Mouse (Mus musculus) midbrain, embryonic 16.5 days (tissue): ENCODE data around the gene Tbx21. TPM values are rescaled to one million over a fixed set of nuclear protein-coding genes. Genes with fewer than 3 reads are reported as not detected.

Experiments
- ATAC-seq: fragments of 200-750 bp; cut with Nextera tagmentation; 2 replicates; pipeline ENCODE4 v1.8.0; 2017; ENCODE audit warnings: moderate TSS enrichment
- H3K27ac ChIP-seq: fragments of 300-500 bp; sonication (generic); 2 replicates; pipeline ENCODE4 v1.5.1; 2014; ENCODE audit warnings: mild to moderate bottlenecking, low read length, mixed read lengths
- H3K27me3 ChIP-seq: fragments of 300-500 bp; sonication (generic); 2 replicates; pipeline ENCODE4 v1.6.1; 2014; ENCODE audit warnings: low read depth, low read length, mixed read lengths; ENCODE audit not compliant: control insufficient read depth, insufficient read depth
- H3K36me3 ChIP-seq: fragments of 300-500 bp; sonication (generic); 2 replicates; pipeline ENCODE4 v1.6.1; 2014; ENCODE audit warnings: mild to moderate bottlenecking, low read length, moderate library complexity, mixed read lengths; ENCODE audit not compliant: control insufficient read depth, insufficient read depth
- H3K4me1 ChIP-seq: fragments of 300-500 bp; sonication (generic); 2 replicates; pipeline ENCODE4 v1.6.1; 2014; ENCODE audit warnings: mild to moderate bottlenecking, low read length, mixed read lengths; ENCODE audit not compliant: control insufficient read depth, insufficient read depth
- H3K4me2 ChIP-seq: fragments of 300-500 bp; sonication (generic); 2 replicates; pipeline ENCODE4 v1.6.1; 2014; ENCODE audit warnings: mild to moderate bottlenecking, low read length, mixed read lengths
- H3K4me3 ChIP-seq: fragments of 300-500 bp; sonication (generic); 2 replicates; pipeline ENCODE4 v1.5.1; 2014; ENCODE audit warnings: low read depth, mild to moderate bottlenecking, low read length, moderate library complexity, mixed read lengths
- H3K9ac ChIP-seq: fragments of 300-500 bp; sonication (generic); 2 replicates; pipeline ENCODE4 v1.6.1; 2014; ENCODE audit warnings: low read depth, low read length, mixed read lengths
- H3K9me3 ChIP-seq: fragments of 300-500 bp; sonication (generic); replicated peaks from 2 replicates; pipeline ENCODE4 v1.6.1; 2014; ENCODE audit warnings: mild to moderate bottlenecking, low read length, mixed read lengths; ENCODE audit not compliant: control insufficient read depth, poor library complexity, severe bottlenecking
- WGBS: fragments of 180-500 bp; shearing (Covaris S2); extraction: QIAGEN DNeasy Blood & Tissue Kit; methylation state at CpG from one replicate; pipeline ENCODE4 v1.1.7; 2014; 5-methylcytosine and 5-hydroxymethylcytosine counted together
- polyA plus RNA-seq: library from polyadenylated mRNA; unstranded; fragments of >200 nt; fragmentation: Nextera tagmentation; extraction: Ambion mirVana; gene quantifications from 2 replicates; pipeline ENCODE4 v1.2.1, GENCODE M21; 2015

Tbx21 gene
- polyA plus RNA-seq, 1 experiment from 2014 or later, result 0.16 TPM

DNA sequence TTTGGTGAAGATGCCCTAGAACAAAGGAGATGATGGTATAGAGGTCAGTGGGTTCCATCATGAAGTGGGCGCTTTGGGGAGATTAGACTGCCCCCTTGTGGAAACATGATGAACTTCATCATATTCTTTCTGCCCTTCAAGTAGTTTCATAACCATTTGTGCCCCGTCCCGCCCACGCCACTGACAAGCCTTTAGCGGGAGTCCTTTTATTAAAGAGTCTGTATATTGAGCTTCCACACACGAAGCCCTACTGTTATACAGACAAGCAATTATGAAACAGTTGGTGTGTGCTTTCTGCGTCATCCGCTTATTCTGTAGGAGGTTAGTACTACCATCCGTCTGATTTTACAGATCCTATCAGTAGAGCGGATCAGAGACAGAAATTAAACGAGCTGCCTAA lies 32.2 kb downstream of the Tbx21 start:
- no peaks in the 10 kb centered on the region for H3K27me3 ChIP-seq
- no peaks in the 10 kb centered on the region for H3K36me3 ChIP-seq
- no peaks in the 10 kb centered on the region; the same call in 1 of the 2 replicates for H3K4me1 ChIP-seq
- H3K9ac ChIP-seq, result no peak overlapping the region
- no peak overlapping the region for H3K27ac ChIP-seq
- WGBS, result 39% methylated on average over 11 of the region's 11 CpGs
- H3K4me2 ChIP-seq, result no peak overlapping the region
- no peaks in the 10 kb centered on the region for H3K9me3 ChIP-seq
- ATAC-seq, result no peak
- H3K4me3 ChIP-seq, result no peak overlapping the region

DNA sequence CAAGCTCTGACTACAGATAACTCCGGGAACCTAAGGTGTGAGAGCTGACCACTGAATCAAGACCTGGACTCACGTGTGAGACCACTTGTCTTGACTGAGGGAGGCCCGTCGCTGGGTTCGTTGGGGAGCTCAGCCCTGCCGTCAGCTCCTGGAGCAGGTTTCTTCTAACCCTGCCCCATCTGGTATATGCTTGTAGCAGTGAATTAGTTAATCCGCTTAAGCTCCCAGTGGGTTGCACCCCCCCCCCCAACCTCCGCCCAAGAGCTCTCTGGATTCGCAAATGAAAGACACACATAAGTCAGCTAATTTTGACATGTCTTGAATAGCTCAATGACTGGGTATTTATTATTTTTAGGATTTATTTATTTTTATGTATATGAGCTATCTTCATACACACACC lies 34.8 kb downstream of the Tbx21 start:
- Histone ChIP-seq H3K9ac (no peak overlapping the region), H3K27me3 (no peaks in the 10 kb centered on the region), H3K4me3 (no peak overlapping the region), H3K4me1 (no peaks in the 10 kb centered on the region; the same call in 1 of the 2 replicates), H3K9me3 (no peaks in the 10 kb centered on the region), H3K4me2 (no peak overlapping the region), H3K27ac (no peak overlapping the region), H3K36me3 (no peaks in the 10 kb centered on the region)
- ATAC-seq, result no peak
- 9% methylated on average over 9 of the region's 9 CpGs for WGBS

DNA sequence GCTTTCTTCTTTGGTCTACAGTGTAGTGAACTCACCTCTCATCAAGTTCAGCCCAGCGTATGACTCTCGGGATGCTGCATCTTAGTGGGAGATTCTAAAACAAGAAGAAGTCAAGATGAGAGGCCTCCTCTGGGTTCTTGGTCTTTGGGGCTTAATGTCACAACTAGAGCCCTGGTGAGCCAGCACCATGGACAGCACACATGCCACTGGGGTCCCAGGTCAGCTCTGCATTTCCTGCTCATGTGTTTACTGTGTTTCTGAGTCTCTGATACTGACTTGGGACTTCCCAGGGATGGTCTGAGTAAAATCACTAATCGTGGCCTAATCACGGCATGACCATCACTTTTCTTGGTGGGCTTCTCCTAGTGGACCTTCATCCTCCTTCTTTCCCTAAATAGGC lies 36.4 kb downstream of the Tbx21 start:
- no peaks in the 10 kb centered on the region for H3K36me3 ChIP-seq
- no peaks in the 10 kb centered on the region for H3K9me3 ChIP-seq
- 61% methylated on average over 4 of the region's 4 CpGs for WGBS
- H3K4me2 ChIP-seq, result no peak overlapping the region
- no peaks in the 10 kb centered on the region for H3K27me3 ChIP-seq
- no peak overlapping the region for H3K4me3 ChIP-seq
- no peak for ATAC-seq
- no peaks in the 10 kb centered on the region for H3K4me1 ChIP-seq
- H3K27ac ChIP-seq, result no peak overlapping the region
- H3K9ac ChIP-seq, result no peak overlapping the region

DNA sequence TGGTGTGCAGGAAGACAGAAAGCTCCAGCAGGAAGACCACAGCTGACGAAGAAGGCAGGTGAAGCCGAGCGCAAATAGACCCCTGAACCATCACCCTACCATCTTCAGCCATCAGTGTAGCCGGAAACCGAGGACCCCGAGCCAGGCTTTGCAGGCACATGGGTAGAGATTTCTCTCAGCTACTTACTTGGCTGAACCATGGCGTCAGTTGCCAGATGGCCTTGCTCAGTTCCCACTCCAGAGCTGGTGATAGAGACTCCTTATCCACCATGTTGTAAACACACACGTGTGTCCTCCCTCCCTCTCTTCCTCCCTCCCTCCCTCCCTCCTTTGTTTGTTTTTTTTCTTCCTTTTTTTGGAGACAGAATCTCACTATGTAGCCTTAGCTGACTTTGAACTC lies 40.9 kb downstream of the Tbx21 start:
- H3K36me3 ChIP-seq, result no peaks in the 10 kb centered on the region
- no peaks in the 10 kb centered on the region for H3K27me3 ChIP-seq
- H3K4me3 ChIP-seq, result no peak overlapping the region
- no peaks in the 10 kb centered on the region for H3K4me1 ChIP-seq
- H3K4me2 ChIP-seq, result no peak overlapping the region
- H3K9ac ChIP-seq, result no peak overlapping the region
- H3K9me3 ChIP-seq, result no peaks in the 10 kb centered on the region
- no peak for ATAC-seq
- no peak overlapping the region for H3K27ac ChIP-seq
- WGBS, result 74% methylated on average over 8 of the region's 8 CpGs

DNA sequence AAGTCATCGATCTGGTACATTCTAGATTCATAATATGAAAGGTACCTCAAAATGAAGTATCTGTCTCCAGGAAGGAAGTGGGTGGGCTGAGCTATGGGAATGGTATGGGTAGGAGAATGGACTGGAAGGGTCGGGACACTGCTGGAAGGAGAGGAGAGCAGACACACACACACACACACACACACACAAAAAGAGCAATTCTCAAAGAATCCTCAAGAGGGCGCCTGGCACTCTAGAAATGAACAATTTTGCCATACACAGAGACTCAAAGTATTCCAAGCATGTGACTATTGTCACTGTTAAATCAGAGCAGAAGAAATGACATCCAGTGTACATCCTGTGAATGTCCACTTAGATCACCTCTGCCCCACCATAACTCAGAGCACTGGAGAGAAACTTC lies 42.6 kb downstream of the Tbx21 start:
- 26% methylated on average over 3 of the region's 3 CpGs for WGBS
- no peaks in the 10 kb centered on the region for H3K9me3 ChIP-seq
- H3K27ac ChIP-seq, result no peak overlapping the region
- no peak overlapping the region for H3K9ac ChIP-seq
- no peaks in the 10 kb centered on the region for H3K4me1 ChIP-seq
- H3K4me3 ChIP-seq, result no peak overlapping the region
- ATAC-seq, result no peak; the same call in 1 of the 2 replicates
- H3K36me3 ChIP-seq, result peaks cover 5% of the 10 kb centered on the region
- no peak overlapping the region for H3K4me2 ChIP-seq
- H3K27me3 ChIP-seq, result no peaks in the 10 kb centered on the region

DNA sequence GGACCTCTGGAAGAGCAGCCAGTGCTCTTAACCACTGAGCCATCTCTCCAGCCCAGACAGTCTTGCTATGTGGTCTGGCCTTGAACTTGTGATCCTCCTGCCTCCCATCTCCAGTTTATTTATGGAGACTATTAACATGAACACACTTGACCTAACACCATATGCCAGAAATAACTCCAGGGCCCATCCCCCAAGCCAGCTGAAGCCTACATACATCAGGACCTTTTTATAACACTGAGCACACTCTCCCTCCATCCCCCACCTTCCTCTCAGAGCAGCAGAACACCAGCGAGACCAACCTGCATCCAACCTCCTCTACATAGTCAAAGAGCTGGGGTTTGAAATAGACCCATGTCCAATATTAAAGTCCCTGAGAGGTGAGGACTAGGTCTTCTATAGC lies 44.0 kb downstream of the Tbx21 start:
- Histone ChIP-seq H3K4me1 (no peaks in the 10 kb centered on the region), H3K4me2 (no peak overlapping the region), H3K9ac (no peak overlapping the region), H3K27me3 (no peaks in the 10 kb centered on the region), H3K4me3 (no peak overlapping the region), H3K9me3 (no peaks in the 10 kb centered on the region), H3K36me3 (peaks cover 12% of the 10 kb centered on the region), H3K27ac (no peak overlapping the region)
- 77% methylated on average over 1 of the region's 1 CpGs for WGBS
- no peak for ATAC-seq

DNA sequence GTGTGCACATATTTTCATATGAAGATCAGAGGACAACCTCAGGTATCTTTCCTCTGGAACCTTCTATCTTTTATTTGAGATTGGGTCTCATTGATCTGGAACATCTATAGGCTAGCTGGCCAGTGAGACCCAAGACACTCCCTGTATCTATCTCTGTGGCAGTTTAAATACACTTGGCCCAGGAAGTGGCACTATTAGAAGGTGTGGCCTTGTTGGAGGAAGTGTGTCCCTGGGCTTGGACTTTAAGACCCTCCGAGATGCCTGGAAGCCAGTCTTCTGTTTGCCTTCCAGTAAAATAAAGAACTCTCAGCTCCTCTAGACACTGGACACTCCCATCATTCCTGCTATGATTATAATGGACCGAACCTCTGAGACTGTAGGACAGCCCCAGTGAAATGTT lies 45.4 kb downstream of the Tbx21 start:
- Histone ChIP-seq H3K36me3 (peaks cover 14% of the 10 kb centered on the region), H3K27ac (no peak overlapping the region), H3K27me3 (no peaks in the 10 kb centered on the region), H3K4me2 (no peak overlapping the region), H3K4me1 (no peaks in the 10 kb centered on the region), H3K4me3 (no peak overlapping the region), H3K9me3 (no peaks in the 10 kb centered on the region), H3K9ac (no peak overlapping the region)
- WGBS, result 88% methylated on average over 2 of the region's 2 CpGs
- ATAC-seq, result no peak

DNA sequence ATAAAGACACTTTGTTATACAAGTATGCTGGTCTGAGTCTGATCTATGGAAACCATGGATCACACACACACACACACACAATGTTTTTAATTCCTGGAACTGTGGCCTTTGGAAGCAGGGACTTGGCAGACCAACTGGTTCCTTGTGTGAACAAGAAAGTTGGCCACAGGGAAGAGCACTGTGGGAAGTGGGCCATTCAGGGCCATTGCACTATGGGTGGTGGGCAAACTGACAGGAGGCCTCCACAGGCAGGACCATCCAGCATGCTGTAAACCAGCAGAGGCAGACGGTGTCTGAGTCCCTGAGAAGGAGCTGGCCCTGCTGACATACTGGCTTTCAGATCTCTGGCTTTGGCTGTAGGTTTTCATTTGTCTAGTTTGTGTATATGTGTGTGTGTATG lies 45.8 kb downstream of the Tbx21 start:
- no peaks in the 10 kb centered on the region for H3K27me3 ChIP-seq
- H3K4me3 ChIP-seq, result no peak overlapping the region
- H3K9ac ChIP-seq, result no peak overlapping the region
- no peak overlapping the region for H3K27ac ChIP-seq
- peaks cover 14% of the 10 kb centered on the region for H3K36me3 ChIP-seq
- no peaks in the 10 kb centered on the region for H3K9me3 ChIP-seq
- no peak for ATAC-seq
- no peak overlapping the region for H3K4me2 ChIP-seq
- 53% methylated on average over 1 of the region's 1 CpGs for WGBS
- H3K4me1 ChIP-seq, result no peaks in the 10 kb centered on the region

DNA sequence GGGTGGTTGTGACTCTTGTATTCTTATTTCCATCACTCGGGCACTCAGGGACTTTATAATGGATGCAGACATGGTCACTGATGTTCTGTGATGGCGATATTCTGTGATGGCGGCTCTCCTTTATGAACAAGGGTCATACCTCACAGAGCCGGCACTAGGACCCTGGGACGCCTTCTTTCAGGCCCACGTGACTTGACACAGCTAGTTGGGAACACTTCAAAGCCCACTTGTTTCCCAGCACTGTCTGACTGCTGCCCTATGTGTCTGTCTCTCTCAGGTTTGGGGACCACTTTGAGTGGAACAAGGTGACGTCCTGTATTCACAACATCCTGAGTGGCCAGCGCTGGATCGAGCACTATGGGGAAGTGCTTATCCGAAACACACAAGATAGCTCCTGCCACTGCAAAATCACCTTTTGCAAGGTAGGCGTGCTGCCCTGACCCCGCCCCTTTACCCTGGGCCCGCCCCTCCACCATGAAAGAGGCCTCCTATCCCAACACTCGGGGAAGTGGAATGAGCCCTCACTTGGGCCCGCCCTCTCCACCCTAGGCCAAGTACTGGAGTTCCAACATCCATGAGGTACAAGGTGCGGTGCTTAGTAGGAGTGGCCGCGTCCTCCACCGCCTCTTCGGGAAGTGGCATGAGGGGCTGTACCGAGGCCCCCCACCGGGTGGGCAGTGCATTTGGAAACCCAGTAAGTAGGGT lies 48.3 kb downstream of the Tbx21 start:
- Histone ChIP-seq H3K27me3 (no peaks in the 10 kb centered on the region), H3K4me2 (no peak overlapping the region), H3K9me3 (no peaks in the 10 kb centered on the region), H3K36me3 (peaks cover 14% of the 10 kb centered on the region), H3K27ac (no peak overlapping the region), H3K4me1 (no peaks in the 10 kb centered on the region), H3K4me3 (no peak overlapping the region), H3K9ac (no peak overlapping the region)
- no peak for ATAC-seq
- WGBS, result 53% methylated on average over 22 of the region's 22 CpGs
